Mouse (Mus musculus) layer of hippocampus, adult 9-11 months (tissue): Measurements from ENCODE around the gene Rras2.

Experiments used
- DNase-seq: peaks from one replicate; pipeline ENCODE4 v3.0.0; 2022

The Rras2 gene

GRCm38 (mm10) chr7:114110500-114110899 lies 7.1 kb downstream of the Rras2 start:
- no peak for DNase-seq

GRCm38 (mm10) chr7:114105886-114106285 lies 11.7 kb downstream of the Rras2 start:
- no peak for DNase-seq

- DNase-seq = no peak
These were observed 13.8 kb downstream of the Rras2 start for GRCm38 (mm10) chr7:114103629-114104347.

GRCm38 (mm10) chr7:114103152-114103551 lies 14.4 kb downstream of the Rras2 start:
- DNase-seq = no peak

DNA sequence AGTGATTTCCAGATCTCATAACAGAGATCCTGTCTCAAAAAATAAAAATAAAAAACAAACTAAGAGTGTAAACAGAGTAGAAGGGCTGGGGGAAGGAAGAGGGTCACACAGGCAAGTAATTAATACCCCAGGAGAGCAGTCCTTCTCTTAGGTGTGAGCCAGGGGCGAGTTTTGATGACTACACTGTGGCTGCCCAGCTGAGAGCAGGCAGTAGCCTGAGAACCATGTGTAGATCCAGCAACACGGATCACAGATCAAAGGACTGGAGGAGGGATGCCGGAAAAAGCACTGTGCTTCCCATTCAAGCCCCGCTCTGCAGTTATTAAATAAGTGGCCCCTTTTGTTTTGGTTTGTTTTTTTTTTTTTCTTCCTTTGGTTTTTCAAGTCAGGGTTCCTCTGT lies 15.0 kb downstream of the Rras2 start:
- no peak for DNase-seq

DNA sequence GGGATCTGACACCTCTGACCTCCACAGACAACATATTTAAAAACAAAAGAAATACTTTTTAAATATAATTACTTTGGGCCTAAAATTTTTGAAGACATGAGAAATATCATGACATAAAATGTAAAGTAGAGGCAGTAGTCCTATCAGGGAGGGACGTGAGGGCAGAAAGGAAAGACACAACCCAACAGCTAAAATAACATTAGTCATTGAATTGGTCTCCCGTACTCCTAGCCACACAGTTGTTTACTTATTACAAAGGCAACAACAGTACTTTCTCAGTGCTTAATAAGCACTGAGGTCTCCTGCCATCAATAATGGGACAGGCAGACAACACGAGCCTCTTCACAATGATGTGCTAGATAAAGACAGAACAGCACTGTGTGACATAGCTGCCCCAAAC lies 16.2 kb downstream of the Rras2 start:
- no peak for DNase-seq

DNA sequence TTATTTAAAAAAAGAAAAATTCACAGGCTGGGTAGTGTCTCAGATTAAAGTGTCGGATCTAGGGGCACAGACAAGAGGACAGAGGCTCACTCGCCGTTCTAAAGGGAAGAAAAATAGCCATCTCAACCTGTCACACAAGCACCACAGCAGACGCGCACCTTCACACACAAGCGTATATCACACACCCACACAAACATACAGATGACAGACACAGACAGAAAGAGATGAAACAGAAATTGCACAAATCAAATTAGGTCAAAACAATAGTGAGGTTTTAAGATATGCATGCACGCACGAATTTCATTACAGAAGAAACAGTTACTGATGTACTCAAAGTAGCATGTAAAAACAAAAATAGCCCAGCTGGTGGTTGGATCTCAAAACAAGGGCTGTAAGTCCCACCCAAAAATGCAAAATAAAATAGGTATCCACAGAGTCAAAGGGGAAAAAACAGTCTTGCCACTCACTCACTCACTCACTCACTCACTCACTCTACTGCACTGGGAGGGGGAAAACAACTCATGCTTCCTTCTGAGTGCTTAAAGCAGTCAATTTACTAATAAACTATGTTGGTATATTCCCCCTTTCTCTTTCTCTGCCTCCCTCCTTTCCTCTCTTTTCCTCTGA lies 23.9 kb downstream of the Rras2 start:
- DNase-seq = no peak

- DNase-seq = no peak
These were observed 26.6 kb downstream of the Rras2 start for GRCm38 (mm10) chr7:114090892-114091545.

DNA sequence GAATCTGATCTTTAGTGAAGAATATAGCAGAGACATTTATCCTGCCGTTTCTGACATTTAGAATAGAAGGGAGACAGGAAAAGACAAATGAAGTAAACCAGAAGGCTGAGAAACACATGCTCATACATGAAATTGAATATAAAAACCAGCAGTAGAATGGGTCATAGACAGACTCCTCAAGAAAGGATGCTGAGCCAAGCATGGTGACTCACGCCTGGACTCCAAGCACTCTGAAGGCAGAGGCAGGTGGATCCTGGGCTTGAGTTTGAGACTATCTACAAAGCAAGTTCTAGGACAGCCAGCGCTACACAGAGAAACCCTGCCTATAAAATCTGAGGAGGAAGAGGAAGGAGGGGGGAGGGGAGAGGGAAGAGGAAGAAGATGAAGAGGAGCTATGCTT lies 27.4 kb downstream of the Rras2 start:
- DNase-seq = no peak

GRCm38 (mm10) chr7:114088918-114089317 lies 28.7 kb downstream of the Rras2 start:
- no peak for DNase-seq

- DNase-seq = no peak
These were observed 29.6 kb downstream of the Rras2 start for GRCm38 (mm10) chr7:114087986-114088385.

GRCm38 (mm10) chr7:114087341-114087740 lies 30.2 kb downstream of the Rras2 start:
- no peak for DNase-seq

GRCm38 (mm10) chr7:114086021-114086710 lies 31.4 kb downstream of the Rras2 start:
- DNase-seq = no peak

DNA sequence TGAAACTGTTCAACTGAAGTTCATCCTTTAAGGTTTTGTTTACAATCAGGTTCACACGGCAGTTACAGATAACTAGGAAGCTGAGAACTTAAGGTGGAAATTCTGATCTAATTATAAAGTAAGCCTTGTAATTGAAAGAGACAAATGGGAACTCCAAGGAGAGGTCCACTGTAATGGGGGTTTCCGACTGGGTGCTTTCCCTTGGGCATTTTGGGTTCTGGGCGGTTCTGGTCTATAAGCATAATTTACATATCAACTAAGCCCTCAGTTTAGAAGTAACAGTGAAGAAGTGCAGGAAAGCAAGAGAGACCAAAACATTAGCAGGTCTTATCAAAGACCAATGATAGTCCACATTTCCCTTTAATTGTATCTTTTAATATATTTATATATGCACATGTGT lies 33.8 kb downstream of the Rras2 start:
- DNase-seq = no peak

DNA sequence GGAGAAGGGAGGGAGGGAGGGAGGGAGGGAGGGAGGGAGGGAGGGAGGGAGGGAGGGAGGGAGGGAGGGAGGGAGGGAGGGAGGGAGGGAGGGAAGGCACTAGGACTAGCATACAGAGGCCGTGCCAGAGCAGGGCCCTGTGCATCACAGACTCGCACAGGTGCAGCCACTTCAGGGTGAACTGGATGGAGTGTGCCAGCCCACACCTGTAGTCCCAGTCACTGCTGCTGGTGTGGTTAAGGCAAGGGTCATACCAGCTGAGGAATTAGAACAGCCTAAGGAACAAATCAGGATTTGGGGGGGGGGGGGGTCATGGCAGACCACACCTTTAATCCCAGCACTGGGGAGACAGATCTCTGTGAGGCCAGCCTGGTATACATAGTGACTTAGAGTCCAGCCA lies 34.5 kb downstream of the Rras2 start:
- no peak for DNase-seq

DNA sequence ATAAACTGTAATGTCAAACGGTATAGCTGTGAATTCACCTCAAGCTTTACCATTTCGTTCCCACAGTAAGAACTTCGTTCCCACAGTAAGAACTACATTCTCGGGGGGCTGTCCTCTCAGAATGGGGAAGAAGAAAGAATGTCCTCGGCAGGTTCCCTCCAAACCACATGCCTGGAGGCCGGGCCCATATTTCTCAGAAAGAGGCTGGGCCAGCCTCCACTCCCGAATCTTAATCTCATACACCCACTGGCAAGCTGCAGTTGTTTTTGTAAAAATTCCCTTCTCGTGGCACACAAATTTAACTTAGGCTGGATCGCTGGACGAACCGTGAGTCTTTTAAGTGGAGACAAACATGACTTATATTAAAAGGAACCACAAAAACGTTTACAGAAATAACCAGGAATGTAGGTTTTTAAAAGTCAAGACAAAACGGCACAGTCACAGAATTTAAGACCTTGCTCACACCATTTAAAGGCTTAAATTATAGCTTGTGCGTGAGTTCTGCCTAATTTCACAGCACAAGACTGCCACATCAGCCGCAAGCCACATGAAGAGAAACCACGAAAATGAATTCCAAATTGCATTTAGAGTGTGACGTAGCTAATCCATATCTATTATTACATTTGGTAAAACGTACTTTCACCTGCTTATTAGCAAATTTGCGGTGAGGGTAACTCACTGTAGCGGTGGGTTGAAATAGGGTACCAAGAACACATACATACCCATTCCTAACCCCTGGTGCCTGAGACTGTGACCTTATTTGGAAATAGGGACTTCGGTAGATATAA lies 35.8 kb downstream of the Rras2 start:
- DNase-seq = no peak

- DNase-seq = no peak
These were observed 37.3 kb downstream of the Rras2 start for GRCm38 (mm10) chr7:114080250-114080649.

GRCm38 (mm10) chr7:114079343-114079742 lies 38.2 kb downstream of the Rras2 start:
- DNase-seq = no peak

GRCm38 (mm10) chr7:114074595-114074994 lies 43.0 kb downstream of the Rras2 start:
- DNase-seq = no peak

- no peak for DNase-seq
These were observed 43.4 kb downstream of the Rras2 start for GRCm38 (mm10) chr7:114074133-114074532.

GRCm38 (mm10) chr7:114071851-114072616 lies 45.5 kb downstream of the Rras2 start:
- DNase-seq = no peak

DNA sequence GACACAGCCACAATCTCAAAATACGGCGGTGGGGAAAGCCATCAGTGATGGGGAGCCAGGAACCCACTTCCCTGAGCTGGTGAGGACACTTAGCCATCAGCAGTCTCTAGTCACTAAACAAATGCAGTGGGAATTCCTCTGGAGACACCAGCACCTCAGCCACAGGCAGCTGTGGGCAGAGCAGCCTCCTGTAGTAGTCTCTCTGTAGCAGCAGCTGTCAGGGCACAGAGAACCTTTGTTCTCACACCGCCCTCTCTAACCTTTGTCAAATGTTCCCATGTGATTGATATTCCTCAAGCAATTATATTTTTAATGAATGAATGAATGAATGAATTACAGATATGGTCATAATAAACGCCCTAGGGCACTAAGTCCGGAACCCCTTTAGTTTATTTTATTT lies 46.2 kb downstream of the Rras2 start:
- no peak for DNase-seq
